Mouse (Mus musculus) forebrain, embryonic 10.5 days (tissue): ENCODE data around the gene Spo11. TPM values are rescaled to one million over a fixed set of nuclear protein-coding genes. Genes with fewer than 3 reads are reported as not detected.

ENCODE experiments used
- DNase-seq: peaks from one replicate; pipeline ENCODE4 v3.0.0-alpha.2; 2017; ENCODE audit warnings: low spot score; ENCODE audit errors: extremely low spot score
- H3K27ac ChIP-seq: fragments of 300-500 bp; sonication (generic); 2 replicates; pipeline ENCODE4 v1.5.1; 2016; ENCODE audit warnings: mild to moderate bottlenecking
- H3K27me3 ChIP-seq: fragments of 300-500 bp; sonication (generic); 2 replicates; pipeline ENCODE4 v1.6.1; 2016; ENCODE audit warnings: mild to moderate bottlenecking; ENCODE audit not compliant: poor library complexity, severe bottlenecking
- H3K36me3 ChIP-seq: fragments of 300-500 bp; sonication (generic); replicated peaks from 2 replicates; pipeline ENCODE4 v1.6.1; 2016; ENCODE audit warnings: mild to moderate bottlenecking, moderate library complexity
- H3K4me1 ChIP-seq: fragments of 300-500 bp; sonication (generic); 2 replicates; pipeline ENCODE4 v1.6.1; 2016
- H3K4me3 ChIP-seq: fragments of 300-500 bp; sonication (generic); 2 replicates; pipeline ENCODE4 v1.5.1; 2016; ENCODE audit warnings: mild to moderate bottlenecking, moderate library complexity
- H3K9me3 ChIP-seq: fragments of 300-500 bp; sonication (generic); 2 replicates; pipeline ENCODE4 v1.6.1; 2016; ENCODE audit warnings: mild to moderate bottlenecking, moderate library complexity
- WGBS: fragments of 180-500 bp; shearing (Covaris S2); methylation state at CpG from one replicate; pipeline ENCODE4 v1.1.7; 2016; 5-methylcytosine and 5-hydroxymethylcytosine counted together
- polyA plus RNA-seq: library from polyadenylated mRNA; unstranded; fragments of >200 nt; fragmentation: Nextera tagmentation; extraction: Ambion mirVana; gene quantifications from 2 replicates; pipeline ENCODE4 v1.2.1, GENCODE M21; 2016

The Spo11 gene
- polyA plus RNA-seq, 1 experiment from 2014 or later, result 0.73 TPM

- no peak overlapping the region for H3K4me3 ChIP-seq
- peaks cover 5% of the 10 kb centered on the region; the same call in 1 of the 2 replicates for H3K27me3 ChIP-seq
- H3K27ac ChIP-seq, result peak overlapping the region; percentile 76
- peaks cover 5% of the 10 kb centered on the region for H3K9me3 ChIP-seq
- 30% methylated on average over 11 of the region's 11 CpGs for WGBS
- H3K4me1 ChIP-seq, result peaks cover 30% of the 10 kb centered on the region
- no peaks in the 10 kb centered on the region for H3K36me3 ChIP-seq
- no peak for DNase-seq
Measured at GRCm38 (mm10) chr2:172965249-172965648, 12.3 kb upstream of the Spo11 start.

- DNase-seq, result no peak
- peaks cover 25% of the 10 kb centered on the region for H3K4me1 ChIP-seq
- no peak overlapping the region for H3K4me3 ChIP-seq
- no peaks in the 10 kb centered on the region for H3K36me3 ChIP-seq
- no peak overlapping the region for H3K27ac ChIP-seq
- WGBS, result 83% methylated on average over 5 of the region's 5 CpGs
- H3K27me3 ChIP-seq, result peaks cover 5% of the 10 kb centered on the region; the same call in 1 of the 2 replicates
- no peaks in the 10 kb centered on the region for H3K9me3 ChIP-seq
Measured at GRCm38 (mm10) chr2:172966480-172966879, 11.0 kb upstream of the Spo11 start.

- Histone ChIP-seq H3K4me3 (no peak overlapping the region), H3K36me3 (no peaks in the 10 kb centered on the region), H3K27ac (no peak overlapping the region), H3K4me1 (peaks cover 32% of the 10 kb centered on the region), H3K9me3 (no peaks in the 10 kb centered on the region), H3K27me3 (0 out of 2 replicates have a peak, but pooled peaks cover 8% of the 10 kb centered on the region)
- DNase-seq, result no peak
- 89% methylated on average over 2 of the region's 2 CpGs for WGBS
Measured at GRCm38 (mm10) chr2:172971865-172972264, 5.6 kb upstream of the Spo11 start.

GRCm38 (mm10) chr2:172973806-172974565 lies 3.5 kb upstream of the Spo11 start:
- DNase-seq, result no peak
- Histone ChIP-seq H3K27ac (no peak overlapping the region), H3K36me3 (no peaks in the 10 kb centered on the region), H3K4me1 (peaks cover 53% of the 10 kb centered on the region), H3K9me3 (no peaks in the 10 kb centered on the region), H3K27me3 (peaks cover 18% of the 10 kb centered on the region; the same call in 1 of the 2 replicates), H3K4me3 (no peak overlapping the region)
- 36% methylated on average over 7 of the region's 7 CpGs for WGBS

GRCm38 (mm10) chr2:172974701-172975100 lies 2.8 kb upstream of the Spo11 start:
- Histone ChIP-seq H3K27me3 (peaks cover 18% of the 10 kb centered on the region; the same call in 1 of the 2 replicates), H3K27ac (0 out of 2 replicates have a peak overlapping the region, but pooled peaks have one; percentile 15), H3K4me3 (no peak overlapping the region), H3K4me1 (peaks cover 53% of the 10 kb centered on the region), H3K9me3 (peaks cover 3% of the 10 kb centered on the region), H3K36me3 (no peaks in the 10 kb centered on the region)
- 27% methylated on average over 7 of the region's 7 CpGs for WGBS
- no peak for DNase-seq

GRCm38 (mm10) chr2:172975159-172975558 lies 2.3 kb upstream of the Spo11 start:
- peaks cover 18% of the 10 kb centered on the region; the same call in 1 of the 2 replicates for H3K27me3 ChIP-seq
- no peaks in the 10 kb centered on the region for H3K36me3 ChIP-seq
- H3K27ac ChIP-seq, result no peak overlapping the region
- H3K9me3 ChIP-seq, result peaks cover 6% of the 10 kb centered on the region
- peaks cover 54% of the 10 kb centered on the region for H3K4me1 ChIP-seq
- no peak for DNase-seq
- 83% methylated on average over 6 of the region's 6 CpGs for WGBS
- H3K4me3 ChIP-seq, result no peak overlapping the region

- peaks cover 18% of the 10 kb centered on the region; the same call in 1 of the 2 replicates for H3K27me3 ChIP-seq
- WGBS, result 27% methylated on average over 7 of the region's 7 CpGs
- H3K36me3 ChIP-seq, result no peaks in the 10 kb centered on the region
- H3K4me1 ChIP-seq, result peaks cover 54% of the 10 kb centered on the region
- H3K4me3 ChIP-seq, result peak overlapping the region; percentile 36
- peaks cover 6% of the 10 kb centered on the region for H3K9me3 ChIP-seq
- peak overlapping the region; percentile 82 for H3K27ac ChIP-seq
- DNase-seq, result no peak
Measured at GRCm38 (mm10) chr2:172976661-172977238, 750 bp upstream of the Spo11 start.

GRCm38 (mm10) chr2:172978131-172978633 lies 682 bp downstream of the Spo11 start:
- peak overlapping the region; percentile 82 for H3K27ac ChIP-seq
- H3K36me3 ChIP-seq, result no peaks in the 10 kb centered on the region
- no peak overlapping the region for H3K4me3 ChIP-seq
- peaks cover 6% of the 10 kb centered on the region for H3K9me3 ChIP-seq
- H3K27me3 ChIP-seq, result peaks cover 18% of the 10 kb centered on the region; the same call in 1 of the 2 replicates
- 62% methylated on average over 4 of the region's 4 CpGs for WGBS
- DNase-seq, result no peak
- H3K4me1 ChIP-seq, result peaks cover 54% of the 10 kb centered on the region

- Histone ChIP-seq H3K27ac (no peak overlapping the region), H3K4me1 (peaks cover 43% of the 10 kb centered on the region), H3K9me3 (peaks cover 6% of the 10 kb centered on the region), H3K36me3 (no peaks in the 10 kb centered on the region), H3K4me3 (no peak overlapping the region), H3K27me3 (peaks cover 10% of the 10 kb centered on the region; the same call in 1 of the 2 replicates)
- no peak for DNase-seq
- WGBS, result 94% methylated on average over 43 of the region's 43 CpGs
Measured at GRCm38 (mm10) chr2:172979666-172980345, 2.3 kb downstream of the Spo11 start.

GRCm38 (mm10) chr2:172982776-172983561 lies 5.5 kb downstream of the Spo11 start:
- DNase-seq, result no peak
- peaks cover 18% of the 10 kb centered on the region for H3K4me1 ChIP-seq
- WGBS, result 79% methylated on average over 9 of the region's 9 CpGs
- no peak overlapping the region for H3K27ac ChIP-seq
- H3K9me3 ChIP-seq, result peaks cover 6% of the 10 kb centered on the region
- no peak overlapping the region for H3K4me3 ChIP-seq
- H3K27me3 ChIP-seq, result 0 out of 2 replicates have a peak, but pooled peaks cover 9% of the 10 kb centered on the region
- no peaks in the 10 kb centered on the region for H3K36me3 ChIP-seq

- WGBS, result 87% methylated on average over 6 of the region's 6 CpGs
- no peak overlapping the region for H3K27ac ChIP-seq
- no peaks in the 10 kb centered on the region for H3K9me3 ChIP-seq
- no peak for DNase-seq
- H3K36me3 ChIP-seq, result no peaks in the 10 kb centered on the region
- no peak overlapping the region for H3K4me3 ChIP-seq
- H3K4me1 ChIP-seq, result 0 out of 2 replicates have a peak, but pooled peaks cover 3% of the 10 kb centered on the region
- 0 out of 2 replicates have a peak, but pooled peaks cover 9% of the 10 kb centered on the region for H3K27me3 ChIP-seq
Measured at GRCm38 (mm10) chr2:172990161-172990560, 12.7 kb downstream of the Spo11 start.

- Histone ChIP-seq H3K27me3 (peaks cover 8% of the 10 kb centered on the region), H3K36me3 (peaks cover under 1% of the 10 kb centered on the region; the same call in 1 of the 2 replicates), H3K27ac (no peak overlapping the region), H3K9me3 (no peaks in the 10 kb centered on the region), H3K4me1 (peaks cover 21% of the 10 kb centered on the region), H3K4me3 (no peak overlapping the region)
- WGBS, result 16% methylated on average over 4 of the region's 4 CpGs
- peak; percentile 74 for DNase-seq
Measured at GRCm38 (mm10) chr2:172996207-172996606, 18.7 kb downstream of the Spo11 start.
